Mouse (Mus musculus) olfactory bulb, adult 2 months (tissue): ENCODE data around the gene Ssu2.

Experiments used
- CTCF ChIP-seq: fragments of 200-500 bp; IDR thresholded peaks from 2 replicates; pipeline ENCODE4 v1.5.1; 2012; ENCODE audit warnings: low read depth, mild to moderate bottlenecking, low read length, moderate library complexity; ENCODE audit not compliant: insufficient read depth
- POLR2A ChIP-seq: fragments of 200-500 bp; IDR thresholded peaks from 2 replicates; pipeline ENCODE4 v1.6.1; 2012; ENCODE audit warnings: mild to moderate bottlenecking, low read depth, low read length, moderate library complexity; ENCODE audit not compliant: insufficient read depth

DNA sequence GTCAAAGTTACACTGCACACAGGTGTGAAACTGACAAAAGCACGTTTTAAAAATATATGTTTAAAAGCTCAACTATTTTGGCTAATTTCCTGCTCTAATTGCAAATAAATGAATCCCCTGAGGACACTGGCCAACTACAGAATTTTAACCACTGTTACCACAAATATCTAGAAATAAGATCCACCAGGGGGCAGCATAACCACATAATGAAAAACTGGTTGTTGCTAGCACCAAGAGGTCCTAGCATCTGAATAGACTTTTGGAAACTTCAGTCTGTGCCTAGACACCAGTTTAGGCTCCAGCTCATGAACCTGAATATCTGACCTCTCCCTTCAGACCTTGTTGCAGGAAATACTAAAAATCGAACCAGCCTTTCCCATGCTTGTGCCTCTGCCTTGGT, 23.2 kb downstream of the Ssu2 start:
- TF ChIP-seq CTCF (no peak), POLR2A (no peak)
